Mouse (Mus musculus) cerebellum, adult 11-12 months (tissue): ENCODE results near the gene Ythdf1.

ENCODE experiments used
- DNase-seq: peaks from one replicate; pipeline ENCODE4 v3.0.0; 2022

Gene Ythdf1

GRCm38 (mm10) chr2:180920810-180921400 is at the start of gene Ythdf1:
Ythdf1 (minus strand) TSS chr2:180920949.
- peak; percentile 97 for DNase-seq

- DNase-seq: peak; percentile 95
Observed at GRCm38 (mm10) chr2:180967010-180967763, 46.4 kb upstream of the Ythdf1 start, which contains the start of gene Arfgap1. Arfgap1 (plus strand) TSS chr2:180967225.

GRCm38 (mm10) chr2:180966092-180966882 is 45.5 kb upstream of the Ythdf1 start:
- DNase-seq: peak; percentile 34

GRCm38 (mm10) chr2:180963956-180964355 is 43.2 kb upstream of the Ythdf1 start:
- DNase-seq: peak; percentile 75

GRCm38 (mm10) chr2:180962616-180963308 is 42.0 kb upstream of the Ythdf1 start:
- no peak for DNase-seq

GRCm38 (mm10) chr2:180960187-180960586 is 39.4 kb upstream of the Ythdf1 start:
- DNase-seq: no peak

- no peak for DNase-seq
Observed at GRCm38 (mm10) chr2:180959605-180960004, 38.9 kb upstream of the Ythdf1 start.

- peak; percentile 64 for DNase-seq
Observed at GRCm38 (mm10) chr2:180954061-180955047, 33.6 kb upstream of the Ythdf1 start, which contains the start of gene Nkain4. Nkain4 (minus strand) TSS chr2:180954699.

GRCm38 (mm10) chr2:180953638-180954037 is 32.9 kb upstream of the Ythdf1 start:
- DNase-seq: no peak

GRCm38 (mm10) chr2:180952731-180953171 is 32.0 kb upstream of the Ythdf1 start:
- peak; percentile 53 for DNase-seq

GRCm38 (mm10) chr2:180949947-180950346 is 29.2 kb upstream of the Ythdf1 start:
- no peak for DNase-seq

GRCm38 (mm10) chr2:180941869-180942268 is 21.1 kb upstream of the Ythdf1 start:
- no peak for DNase-seq

- no peak for DNase-seq
Observed at GRCm38 (mm10) chr2:180940187-180940586, 19.4 kb upstream of the Ythdf1 start.

GRCm38 (mm10) chr2:180932418-180932817 is 11.7 kb upstream of the Ythdf1 start:
- DNase-seq: no peak

GRCm38 (mm10) chr2:180928723-180929122 is 8.0 kb upstream of the Ythdf1 start, which contains the start of gene Birc7:
Birc7 (plus strand) TSS chr2:180929023.
- DNase-seq: no peak

- peak; percentile 67 for DNase-seq
Observed at GRCm38 (mm10) chr2:180925176-180925575, 4.4 kb upstream of the Ythdf1 start.

- no peak for DNase-seq
Observed at GRCm38 (mm10) chr2:180922739-180923138, 2.0 kb upstream of the Ythdf1 start.

GRCm38 (mm10) chr2:180919913-180920809 is 588 bp downstream of the Ythdf1 start:
- DNase-seq: no peak

GRCm38 (mm10) chr2:180915886-180916433 is 4.8 kb downstream of the Ythdf1 start:
- DNase-seq: no peak

GRCm38 (mm10) chr2:180910928-180911327 is 9.8 kb downstream of the Ythdf1 start:
- no peak for DNase-seq
